Mouse (Mus musculus): Measurements from ENCODE around the gene Jmjd6. TPM values are rescaled to one million over a fixed set of nuclear protein-coding genes. Genes with fewer than 3 reads are reported as not detected.

Jmjd6 gene
- total and polyA plus RNA-seq, 3 experiments: 175 to 192 TPM; not detected in 1

DNA sequence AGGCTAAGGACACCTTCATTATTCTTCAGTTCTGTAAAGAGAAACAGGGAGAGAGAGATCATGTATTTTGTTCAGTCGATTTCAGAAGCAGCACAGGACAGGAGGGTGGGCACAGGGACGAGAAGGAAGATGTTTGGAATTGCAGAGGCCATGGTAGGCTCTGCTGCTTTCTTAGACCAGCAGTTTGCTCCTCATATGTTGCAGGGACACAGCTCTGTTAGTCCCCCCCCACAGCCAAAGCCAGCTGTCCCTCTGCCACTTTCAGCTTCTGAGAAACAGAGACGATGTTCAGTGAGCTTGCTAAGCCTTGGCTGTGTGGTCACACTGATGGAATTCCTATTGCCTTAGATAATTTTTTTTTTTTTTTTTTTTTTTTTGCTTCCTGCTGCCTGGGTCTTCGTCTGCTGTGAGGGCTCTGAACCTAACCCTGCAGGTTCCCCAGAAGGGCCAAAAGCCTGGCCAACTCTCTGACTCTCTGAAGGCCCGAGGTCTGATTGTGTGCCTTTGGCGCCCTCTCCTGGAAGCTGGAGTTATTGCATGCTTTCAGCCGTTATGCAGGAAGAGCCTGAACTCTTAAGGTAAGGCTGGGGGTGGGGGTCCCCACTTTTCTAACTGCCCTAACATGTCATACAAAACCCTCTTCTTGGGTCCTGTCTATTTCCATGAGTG, 35.2 kb downstream of the Jmjd6 start:
- Histone ChIP-seq H3K4me3 (ENCODE audit: control insufficient read depth in 1 of 2, insufficient read depth in 1 of 2, low read depth in 2 of 2, low read length in 2 of 2) (no peak overlapping the region), H3K27ac (ENCODE audit: control insufficient read depth, low read depth, low read length) (no peak overlapping the region), H3K27me3 (ENCODE audit: control insufficient read depth in 1 of 2, insufficient read depth in 2 of 2, low read length in 2 of 2) (no peaks in the 10 kb centered on the region), H3K79me2 (ENCODE audit: control insufficient read depth, insufficient read depth, low read length, poor library complexity) (no peaks in the 10 kb centered on the region), H3K9me3 (replicated peaks; ENCODE audit: insufficient read depth, low read length) (no peaks in the 10 kb centered on the region), H3K4me1 (ENCODE audit: control insufficient read depth in 1 of 2, insufficient read depth in 2 of 2, low read length in 2 of 2) (no peaks in the 10 kb centered on the region), H3K9ac (ENCODE audit: control insufficient read depth, low read depth, low read length, poor library complexity, severe bottlenecking) (no peak overlapping the region), H3K36me3 (ENCODE audit: control insufficient read depth in 1 of 2, insufficient read depth in 2 of 2, low read length in 2 of 2) (no peaks in the 10 kb centered on the region)
- peak; percentile 88 for DNase-seq (ENCODE audit: low read depth, low spot score)
- no peak for TF ChIP-seq TBP (IDR thresholded peaks at IDR 0.05; ENCODE audit: low read depth, low read length)
- TF ChIP-seq HCFC1 (IDR thresholded peaks at IDR 0.05; ENCODE audit: low read depth, low read length): peak; percentile 49; the same call in 1 of the 2 replicates
- TF ChIP-seq UBTF (IDR thresholded peaks at IDR 0.05; ENCODE audit: borderline replicate concordance, insufficient read depth, low read depth, low read length): no peak
- peak; percentile 68 for TF ChIP-seq ZNF384 (IDR thresholded peaks at IDR 0.05; ENCODE audit: low read depth, low read length)
- peak; percentile 93 to 99 (median 99) for TF ChIP-seq CTCF (IDR thresholded peaks at IDR 0.05 in 2 of 3, conservative IDR thresholded peaks at IDR 0.05 in 1 of 3; ENCODE audit: control insufficient read depth in 1 of 3, insufficient read depth in 1 of 3, low read depth in 2 of 3, low read length in 3 of 3, poor library complexity in 1 of 3, severe bottlenecking in 1 of 3)
- peak; percentile 42; the same call in 1 of the 2 replicates for TF ChIP-seq ELF1 (IDR thresholded peaks at IDR 0.05; ENCODE audit: low read depth, low read length)
- TF ChIP-seq ZC3H11A (IDR thresholded peaks at IDR 0.05; ENCODE audit: low read depth, low read length): peak; percentile 98
- no peak for TF ChIP-seq TAL1 (IDR thresholded peaks at IDR 0.05; ENCODE audit: low read length)
- no peak for TF ChIP-seq GABPA (IDR thresholded peaks at IDR 0.05; ENCODE audit: low read depth, low read length)
- TF ChIP-seq NELFE (IDR thresholded peaks at IDR 0.05; ENCODE audit: low read depth, low read length): no peak; the same call in 1 of the 2 replicates
- TF ChIP-seq MAX (IDR thresholded peaks at IDR 0.05; ENCODE audit: low read length): 0 out of 2 replicates have a peak, but pooled peaks have one; percentile 21
- TF ChIP-seq MAZ (IDR thresholded peaks at IDR 0.05; ENCODE audit: low read depth, low read length): no peak
- TF ChIP-seq SMC3 (IDR thresholded peaks at IDR 0.05; ENCODE audit: low read depth, low read length): peak; percentile 95

DNA sequence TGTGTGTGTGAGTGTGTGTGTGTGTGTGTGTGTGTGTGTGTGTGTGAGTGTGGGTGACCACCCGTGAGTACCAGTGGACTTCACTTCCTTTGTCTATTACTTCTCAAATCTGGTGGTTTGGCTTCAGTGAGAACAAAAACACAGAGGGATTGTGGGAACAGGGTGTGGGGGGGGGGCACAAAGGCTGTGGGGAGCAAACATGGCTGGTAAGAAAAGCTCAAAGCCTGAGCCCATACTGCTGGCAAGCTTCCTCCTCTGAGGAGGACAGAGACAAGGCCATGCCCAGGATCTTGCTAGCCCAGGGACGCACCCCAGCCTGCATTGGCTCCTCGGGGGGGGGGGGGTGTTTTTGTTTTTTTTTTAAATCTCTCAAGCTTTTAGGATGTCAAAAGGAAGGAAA, 35.7 kb downstream of the Jmjd6 start:
- Histone ChIP-seq H3K4me3 (ENCODE audit: control insufficient read depth in 1 of 2, insufficient read depth in 1 of 2, low read depth in 2 of 2, low read length in 2 of 2) (no peak overlapping the region), H3K27ac (ENCODE audit: control insufficient read depth, low read depth, low read length) (no peak overlapping the region), H3K36me3 (ENCODE audit: control insufficient read depth in 1 of 2, insufficient read depth in 2 of 2, low read length in 2 of 2) (no peaks in the 10 kb centered on the region), H3K79me2 (ENCODE audit: control insufficient read depth, insufficient read depth, low read length, poor library complexity) (no peaks in the 10 kb centered on the region), H3K4me1 (ENCODE audit: control insufficient read depth in 1 of 2, insufficient read depth in 2 of 2, low read length in 2 of 2) (no peaks in the 10 kb centered on the region), H3K9me3 (replicated peaks; ENCODE audit: insufficient read depth, low read length) (no peaks in the 10 kb centered on the region), H3K27me3 (ENCODE audit: control insufficient read depth in 1 of 2, insufficient read depth in 2 of 2, low read length in 2 of 2) (no peaks in the 10 kb centered on the region), H3K9ac (ENCODE audit: control insufficient read depth, low read depth, low read length, poor library complexity, severe bottlenecking) (no peak overlapping the region)
- no peak for TF ChIP-seq NRF1 (IDR thresholded peaks at IDR 0.05; ENCODE audit: insufficient read depth, low read depth, low read length, poor library complexity, severe bottlenecking)
- DNase-seq (ENCODE audit: low read depth, low spot score): no peak

DNA sequence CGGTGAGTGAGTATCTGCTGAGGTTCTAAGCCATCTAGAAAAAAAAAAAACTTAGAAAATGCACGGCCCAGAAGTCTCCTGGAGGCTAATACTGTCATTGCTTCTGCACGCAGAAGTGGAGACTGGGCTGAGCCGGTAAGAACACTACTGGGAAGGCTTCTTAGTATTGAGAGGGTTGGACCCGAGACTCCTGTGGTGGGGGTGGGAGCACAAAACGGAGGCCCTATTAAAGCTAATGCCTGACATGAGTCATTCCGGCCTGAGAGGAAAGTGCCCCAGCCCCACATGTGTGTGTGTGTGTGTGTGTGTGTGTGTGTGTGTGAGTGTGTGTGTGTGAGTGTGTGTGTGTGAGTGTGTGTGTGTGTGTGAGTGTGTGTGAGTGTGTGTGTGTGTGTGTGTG, 36.1 kb downstream of the Jmjd6 start:
- Histone ChIP-seq H3K4me3 (ENCODE audit: control insufficient read depth in 1 of 2, insufficient read depth in 1 of 2, low read depth in 2 of 2, low read length in 2 of 2) (no peak overlapping the region), H3K9ac (ENCODE audit: control insufficient read depth, low read depth, low read length, poor library complexity, severe bottlenecking) (no peak overlapping the region), H3K27me3 (ENCODE audit: control insufficient read depth in 1 of 2, insufficient read depth in 2 of 2, low read length in 2 of 2) (no peaks in the 10 kb centered on the region), H3K27ac (ENCODE audit: control insufficient read depth, low read depth, low read length) (no peak overlapping the region), H3K36me3 (ENCODE audit: control insufficient read depth in 1 of 2, insufficient read depth in 2 of 2, low read length in 2 of 2) (no peaks in the 10 kb centered on the region), H3K9me3 (replicated peaks; ENCODE audit: insufficient read depth, low read length) (no peaks in the 10 kb centered on the region), H3K79me2 (ENCODE audit: control insufficient read depth, insufficient read depth, low read length, poor library complexity) (no peaks in the 10 kb centered on the region), H3K4me1 (ENCODE audit: control insufficient read depth in 1 of 2, insufficient read depth in 2 of 2, low read length in 2 of 2) (no peaks in the 10 kb centered on the region)
- no peak for DNase-seq (ENCODE audit: low read depth, low spot score)
- TF ChIP-seq RAD21 (IDR thresholded peaks at IDR 0.05; ENCODE audit: low read depth, low read length) (no peak), ZNF384 (IDR thresholded peaks at IDR 0.05; ENCODE audit: low read depth, low read length) (no peak)
